Mouse (Mus musculus): ENCODE measurements around the gene Adam8. TPM values are rescaled to one million over a fixed set of nuclear protein-coding genes. Genes with fewer than 3 reads are reported as not detected.

Gene Adam8
- polyA plus RNA-seq, 1 experiment from 2014 or later: 2.8 TPM

GRCm38 (mm10) chr7:139943674-139944281 lies 48.6 kb downstream of the Adam8 start, which contains the start of gene Utf1:
Gene Utf1, plus strand, starts transcription at chr7:139943789.
- peak within 1 kb of the TSS; percentile 31; the same call in 1 of the 2 replicates for H3K9ac ChIP-seq
- H3K27me3 ChIP-seq: peaks cover 87% of the 10 kb centered on the region
- H3K36me3 ChIP-seq: no peaks in the 10 kb centered on the region
- WGBS: under 1% methylated on average over 59 of the region's 59 CpGs
- peak; percentile 55; the same call in 1 of the 2 replicates for ATAC-seq (ENCODE audit: low FRiP score, low read depth)
- H3K27ac ChIP-seq: no peak within 1 kb of the TSS
- no peaks in the 10 kb centered on the region for H3K9me3 ChIP-seq
- peaks cover 12% of the 10 kb centered on the region for H3K4me1 ChIP-seq
- peak within 1 kb of the TSS; percentile 69 for H3K4me2 ChIP-seq (replicated peaks)
- peak within 1 kb of the TSS; percentile 42 for H3K4me3 ChIP-seq

- Histone ChIP-seq H3K9me3 (no peaks in the 10 kb centered on the region), H3K4me1 (peaks cover 12% of the 10 kb centered on the region), H3K4me3 (no peak overlapping the region), H3K36me3 (no peaks in the 10 kb centered on the region), H3K4me2 (replicated peaks) (no peak overlapping the region), H3K27me3 (peaks cover 68% of the 10 kb centered on the region), H3K27ac (no peak overlapping the region), H3K9ac (no peak overlapping the region)
- no peak for ATAC-seq (ENCODE audit: low FRiP score, low read depth)
- 52% methylated on average over 16 of the region's 16 CpGs for WGBS
Observed at GRCm38 (mm10) chr7:139940476-139941209, 51.7 kb downstream of the Adam8 start.

- Histone ChIP-seq H3K27ac (no peak overlapping the region), H3K4me3 (no peak overlapping the region), H3K4me1 (no peaks in the 10 kb centered on the region), H3K4me2 (replicated peaks) (no peak overlapping the region), H3K36me3 (no peaks in the 10 kb centered on the region), H3K9ac (no peak overlapping the region), H3K9me3 (no peaks in the 10 kb centered on the region), H3K27me3 (peaks cover 40% of the 10 kb centered on the region)
- ATAC-seq (ENCODE audit: low FRiP score, low read depth): no peak
- WGBS: 67% methylated on average over 5 of the region's 5 CpGs
Observed at GRCm38 (mm10) chr7:139937810-139938209, 54.6 kb downstream of the Adam8 start.

DNA sequence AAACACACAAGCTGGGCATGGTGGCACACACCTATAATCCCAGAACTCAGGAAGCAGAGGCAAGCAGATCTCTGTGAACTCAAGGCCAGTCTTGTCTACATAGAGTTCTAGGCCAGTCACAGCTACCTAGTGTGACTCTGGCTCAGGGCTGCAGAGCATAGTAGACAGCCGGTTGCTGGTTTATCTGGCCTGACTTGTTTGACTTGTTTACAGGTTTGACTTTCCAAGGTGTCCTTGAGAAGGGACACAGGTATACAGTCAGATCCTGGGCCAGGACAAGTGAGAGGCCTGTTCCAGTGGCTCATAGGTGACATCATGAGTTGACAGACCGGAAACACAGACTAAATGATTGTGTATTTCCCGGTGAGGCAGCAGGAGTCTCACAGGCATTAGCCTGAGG lies 55.2 kb downstream of the Adam8 start:
- no peak for ATAC-seq (ENCODE audit: low FRiP score, low read depth)
- no peaks in the 10 kb centered on the region for H3K9me3 ChIP-seq
- peaks cover 33% of the 10 kb centered on the region for H3K27me3 ChIP-seq
- H3K4me3 ChIP-seq: no peak overlapping the region
- WGBS: 76% methylated on average over 3 of the region's 3 CpGs
- no peaks in the 10 kb centered on the region for H3K4me1 ChIP-seq
- H3K27ac ChIP-seq: no peak overlapping the region
- no peaks in the 10 kb centered on the region for H3K36me3 ChIP-seq
- H3K4me2 ChIP-seq (replicated peaks): no peak overlapping the region
- no peak overlapping the region for H3K9ac ChIP-seq

DNA sequence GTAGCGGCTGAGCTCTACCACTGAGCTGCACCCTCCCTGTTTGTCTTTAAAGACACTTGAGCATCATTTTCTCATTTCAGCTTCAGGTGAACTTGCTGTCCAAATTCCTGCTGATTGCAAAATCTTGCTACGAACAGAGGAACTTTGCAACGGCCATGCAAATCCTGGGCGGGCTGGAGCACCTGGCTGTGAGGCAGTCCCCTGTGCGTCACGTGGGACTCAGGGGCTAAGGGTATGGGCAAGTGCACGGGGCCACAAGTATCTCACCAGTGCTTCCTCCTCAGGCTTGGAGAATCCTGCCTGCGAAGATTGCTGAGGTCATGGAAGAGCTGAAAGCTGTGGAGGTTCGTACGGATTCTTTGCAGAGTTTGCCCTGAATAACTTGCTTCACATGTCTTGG lies 55.7 kb downstream of the Adam8 start:
- Histone ChIP-seq H3K4me1 (no peaks in the 10 kb centered on the region), H3K9ac (no peak overlapping the region), H3K27ac (no peak overlapping the region), H3K36me3 (no peaks in the 10 kb centered on the region), H3K4me3 (no peak overlapping the region), H3K4me2 (replicated peaks) (no peak overlapping the region), H3K27me3 (peaks cover 29% of the 10 kb centered on the region), H3K9me3 (no peaks in the 10 kb centered on the region)
- WGBS: 79% methylated on average over 10 of the region's 10 CpGs
- no peak for ATAC-seq (ENCODE audit: low FRiP score, low read depth)

DNA sequence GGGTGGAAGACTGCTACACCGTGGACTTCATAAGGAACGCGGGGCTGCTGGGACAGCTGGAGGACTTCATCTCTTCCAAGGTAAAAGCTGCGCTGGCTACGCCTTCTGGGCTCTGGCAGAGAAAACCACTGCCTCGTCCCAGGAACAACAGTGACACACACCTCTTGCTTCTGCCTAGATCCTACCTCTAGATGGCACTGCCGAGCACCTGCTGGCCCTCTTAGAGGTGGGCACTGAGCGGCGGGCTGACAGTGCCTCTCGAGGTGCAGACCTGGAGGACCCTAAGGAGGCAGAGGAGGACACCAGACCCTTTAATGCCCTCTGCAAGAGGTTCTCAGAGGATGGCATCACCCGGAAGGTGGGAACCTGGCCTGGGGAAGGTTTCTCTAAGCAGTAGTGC lies 61.6 kb downstream of the Adam8 start:
- 0 out of 2 replicates have a peak, but pooled peaks have one; percentile 32 for ATAC-seq (ENCODE audit: low FRiP score, low read depth)
- Histone ChIP-seq H3K36me3 (no peaks in the 10 kb centered on the region), H3K9ac (no peak overlapping the region), H3K27ac (no peak overlapping the region), H3K4me2 (replicated peaks) (no peak overlapping the region), H3K4me3 (no peak overlapping the region), H3K4me1 (no peaks in the 10 kb centered on the region), H3K9me3 (no peaks in the 10 kb centered on the region), H3K27me3 (no peaks in the 10 kb centered on the region; the same call in 1 of the 2 replicates)
- 20% methylated on average over 11 of the region's 11 CpGs for WGBS

MicroRNAs encoded within 50 kb of the gene (microRNA counts, 519-probe panel; counts per million panel counts)
- microRNA mmu-miR-202-3p (1,742 counts per million, percentile 20 among the panel's probes with 10 or more counts), microRNA mmu-miR-202-5p (2,187 counts per million, percentile 30 among the panel's probes with 10 or more counts)

Small RNA genes within 50 kb of the gene (microRNA-seq; reads per million reads assigned to microRNA genes)
- gene Mir202 (not detected), gene Mir7062 (not detected), gene mmu-mir-7686 (not detected)

Other genes with a start within 250 kb of the Adam8 start
- gene Adgra1, start 158.4 kb downstream of the Adam8 start, polyA plus RNA-seq (2015; fragmentation: Nextera tagmentation; extraction: Ambion mirVana): 0.05 and 0.13 TPM in 2 replicates
- gene Kndc1, start 97.9 kb downstream of the Adam8 start, polyA plus RNA-seq (2015; fragmentation: Nextera tagmentation; extraction: Ambion mirVana): 0.11 and 0.20 TPM in 2 replicates
- 0.15 TPM in 1 of 2 replicates, not detected in the other for gene Utf1, start 48.8 kb downstream of the Adam8 start, polyA plus RNA-seq (2015; fragmentation: Nextera tagmentation; extraction: Ambion mirVana)
- gene 6430531B16Rik, start 13.8 kb downstream of the Adam8 start, polyA plus RNA-seq (2015; fragmentation: Nextera tagmentation; extraction: Ambion mirVana): 0.52 and 0.53 TPM in 2 replicates
- gene Zfp511, start 43.8 kb upstream of the Adam8 start, polyA plus RNA-seq (2015; fragmentation: Nextera tagmentation; extraction: Ambion mirVana): 38.9 and 41.8 TPM in 2 replicates
- 67.4 and 68.0 TPM in 2 replicates for gene Tubgcp2, start 44.1 kb upstream of the Adam8 start, polyA plus RNA-seq (2015; fragmentation: Nextera tagmentation; extraction: Ambion mirVana)
- gene Msx3, start 56.5 kb upstream of the Adam8 start, polyA plus RNA-seq (2015; fragmentation: Nextera tagmentation; extraction: Ambion mirVana): not detected in 2 replicates
- 1.1 TPM in 2 replicates for gene Caly, start 90.0 kb upstream of the Adam8 start, polyA plus RNA-seq (2015; fragmentation: Nextera tagmentation; extraction: Ambion mirVana)
- gene Prap1, start 100.8 kb upstream of the Adam8 start, polyA plus RNA-seq (2015; fragmentation: Nextera tagmentation; extraction: Ambion mirVana): 0.25 TPM in 1 of 2 replicates, not detected in the other
- 22.1 and 24.9 TPM in 2 replicates for gene Fuom, start 109.9 kb upstream of the Adam8 start, polyA plus RNA-seq (2015; fragmentation: Nextera tagmentation; extraction: Ambion mirVana)
- gene Paox, start 123.2 kb upstream of the Adam8 start, polyA plus RNA-seq (2015; fragmentation: Nextera tagmentation; extraction: Ambion mirVana): 18.9 and 19.6 TPM in 2 replicates
- gene Echs1, start 123.9 kb upstream of the Adam8 start, polyA plus RNA-seq (2015; fragmentation: Nextera tagmentation; extraction: Ambion mirVana): 150 and 151 TPM in 2 replicates
- gene Mtg1, start 145.0 kb upstream of the Adam8 start, polyA plus RNA-seq (2015; fragmentation: Nextera tagmentation; extraction: Ambion mirVana): 22.7 and 23.6 TPM in 2 replicates
- gene Sprn, start 162.3 kb upstream of the Adam8 start, polyA plus RNA-seq (2015; fragmentation: Nextera tagmentation; extraction: Ambion mirVana): 0.17 and 0.23 TPM in 2 replicates
- gene Olfr522, start 172.2 kb upstream of the Adam8 start, polyA plus RNA-seq (2015; fragmentation: Nextera tagmentation; extraction: Ambion mirVana): not detected in 2 replicates
- not detected in 2 replicates for gene Olfr523, start 180.7 kb upstream of the Adam8 start, polyA plus RNA-seq (2015; fragmentation: Nextera tagmentation; extraction: Ambion mirVana)
- not detected in 2 replicates for gene Olfr524, start 213.4 kb upstream of the Adam8 start, polyA plus RNA-seq (2015; fragmentation: Nextera tagmentation; extraction: Ambion mirVana)
- gene Cd163l1, start 225.7 kb upstream of the Adam8 start, polyA plus RNA-seq (2015; fragmentation: Nextera tagmentation; extraction: Ambion mirVana): 0.04 and 0.15 TPM in 2 replicates

All from limb, embryonic 13.5 days (tissue).